Mouse (Mus musculus): ENCODE measurements around the gene Otulinl.
A peak's percentile ranks its signal among the peaks of the same experiment; 100 is the strongest.

Gene Otulinl

GRCm38 (mm10) chr15:27656626-27657025, 24.8 kb downstream of the Otulinl start:
- DNase-seq (ENCODE audit: low spot score): peak; percentile 27

- peak; percentile 82 for DNase-seq (ENCODE audit: low spot score)
These were observed 26.4 kb downstream of the Otulinl start for GRCm38 (mm10) chr15:27655015-27655414.

GRCm38 (mm10) chr15:27647686-27648085, 33.7 kb downstream of the Otulinl start:
- no peak for DNase-seq (ENCODE audit: low spot score)

GRCm38 (mm10) chr15:27646665-27647064, 34.7 kb downstream of the Otulinl start:
- no peak for DNase-seq (ENCODE audit: low spot score)

- DNase-seq (ENCODE audit: low spot score): no peak
These were observed 36.1 kb downstream of the Otulinl start for GRCm38 (mm10) chr15:27645250-27645649.

- no peak for DNase-seq (ENCODE audit: low spot score)
These were observed 38.5 kb downstream of the Otulinl start for GRCm38 (mm10) chr15:27642895-27643294.

GRCm38 (mm10) chr15:27641171-27641570, 40.2 kb downstream of the Otulinl start:
- no peak for DNase-seq (ENCODE audit: low spot score)

- DNase-seq (ENCODE audit: low spot score): no peak
These were observed 47.2 kb downstream of the Otulinl start for GRCm38 (mm10) chr15:27633941-27634900.

- DNase-seq (ENCODE audit: low spot score): peak; percentile 100
These were observed 50.6 kb downstream of the Otulinl start, which contains the start of gene Otulin for GRCm38 (mm10) chr15:27630601-27631383. TSS of gene Otulin (minus strand) at chr15:27630693.

GRCm38 (mm10) chr15:27629800-27630600, 51.4 kb downstream of the Otulinl start:
- no peak for DNase-seq (ENCODE audit: low spot score)

- no peak for DNase-seq (ENCODE audit: low spot score)
These were observed 52.3 kb downstream of the Otulinl start for GRCm38 (mm10) chr15:27629046-27629445.

- DNase-seq (ENCODE audit: low spot score): no peak
These were observed 53.6 kb downstream of the Otulinl start for GRCm38 (mm10) chr15:27627794-27628193.

GRCm38 (mm10) chr15:27626314-27626713, 55.1 kb downstream of the Otulinl start:
- no peak for DNase-seq (ENCODE audit: low spot score)

- no peak for DNase-seq (ENCODE audit: low spot score)
These were observed 55.5 kb downstream of the Otulinl start for GRCm38 (mm10) chr15:27625890-27626255.

- DNase-seq (ENCODE audit: low spot score): no peak
These were observed 56.1 kb downstream of the Otulinl start for GRCm38 (mm10) chr15:27625014-27625889.

- no peak for DNase-seq (ENCODE audit: low spot score)
These were observed 58.1 kb downstream of the Otulinl start for GRCm38 (mm10) chr15:27623286-27623685.

GRCm38 (mm10) chr15:27620475-27621185, 60.7 kb downstream of the Otulinl start:
- DNase-seq (ENCODE audit: low spot score): no peak

GRCm38 (mm10) chr15:27619683-27620082, 61.7 kb downstream of the Otulinl start:
- no peak for DNase-seq (ENCODE audit: low spot score)

- no peak for DNase-seq (ENCODE audit: low spot score)
These were observed 62.4 kb downstream of the Otulinl start for GRCm38 (mm10) chr15:27618778-27619533.

GRCm38 (mm10) chr15:27617227-27617626, 64.2 kb downstream of the Otulinl start:
- no peak for DNase-seq (ENCODE audit: low spot score)

All from testis, postnatal 10 days (tissue).